Mouse (Mus musculus) intestine, embryonic 16.5 days (tissue): Measurements from ENCODE around the gene Mindy4b-ps. TPM values are rescaled to one million over a fixed set of nuclear protein-coding genes. Genes with fewer than 3 reads are reported as not detected.

Source experiments
- ATAC-seq: fragments of 200-750 bp; cut with Nextera tagmentation; 2 replicates; pipeline ENCODE4 v1.8.0; 2017; ENCODE audit warnings: moderate TSS enrichment, moderate library complexity
- H3K27ac ChIP-seq: fragments of 300-500 bp; sonication (generic); 2 replicates; pipeline ENCODE4 v1.5.1; 2014; ENCODE audit warnings: mild to moderate bottlenecking, low read length
- H3K27me3 ChIP-seq: fragments of 300-500 bp; sonication (generic); replicated peaks from 2 replicates; pipeline ENCODE4 v1.6.1; 2014; ENCODE audit warnings: low read length, control low read depth, mixed read lengths; ENCODE audit not compliant: control insufficient read depth, insufficient read depth
- H3K36me3 ChIP-seq: fragments of 300-500 bp; sonication (generic); 2 replicates; pipeline ENCODE4 v1.6.1; 2014; ENCODE audit warnings: low read length, control low read depth; ENCODE audit not compliant: control insufficient read depth, insufficient read depth
- H3K4me1 ChIP-seq: fragments of 300-500 bp; sonication (generic); 2 replicates; pipeline ENCODE4 v1.6.1; 2014; ENCODE audit warnings: low read length, control low read depth, mixed read lengths; ENCODE audit not compliant: control insufficient read depth, insufficient read depth
- H3K4me2 ChIP-seq: fragments of 300-500 bp; sonication (generic); 2 replicates; pipeline ENCODE4 v1.6.1; 2014; ENCODE audit warnings: low read depth, low read length, control low read depth
- H3K4me3 ChIP-seq: fragments of 300-500 bp; sonication (generic); 2 replicates; pipeline ENCODE4 v1.5.1; 2014; ENCODE audit warnings: mild to moderate bottlenecking, low read length
- H3K9ac ChIP-seq: fragments of 300-500 bp; sonication (generic); 2 replicates; pipeline ENCODE4 v1.6.1; 2014; ENCODE audit warnings: low read depth, low read length
- H3K9me3 ChIP-seq: fragments of 300-500 bp; sonication (generic); 2 replicates; pipeline ENCODE4 v1.6.1; 2016; ENCODE audit warnings: low read length, control low read depth; ENCODE audit not compliant: control insufficient read depth
- whole genome bisulfite sequencing: fragments of 180-500 bp; shearing (Covaris S2); extraction: QIAGEN DNeasy Blood & Tissue Kit; methylation state at CpG from one replicate; pipeline ENCODE4 v1.1.7; 2014; 5-methylcytosine and 5-hydroxymethylcytosine counted together
- polyA plus RNA-seq: library from polyadenylated mRNA; unstranded; fragments of >200 nt; fragmentation: Nextera tagmentation; extraction: Ambion mirVana; gene quantifications from 2 replicates; pipeline ENCODE4 v1.2.1, GENCODE M21; 2015

The Mindy4b-ps gene
- polyA plus RNA-seq, 1 experiment from 2014 or later, result not detected

GRCm38 (mm10) chr3:58798245-58798644 lies 23.9 kb downstream of the Mindy4b-ps start:
- 81% methylated on average over 8 of the region's 8 CpGs for WGBS
- H3K4me3 ChIP-seq, result no peak overlapping the region
- no peak overlapping the region for H3K9ac ChIP-seq
- H3K4me1 ChIP-seq, result no peaks in the 10 kb centered on the region
- H3K27me3 ChIP-seq, result no peaks in the 10 kb centered on the region
- no peaks in the 10 kb centered on the region for H3K36me3 ChIP-seq
- no peak overlapping the region for H3K4me2 ChIP-seq
- H3K9me3 ChIP-seq, result no peaks in the 10 kb centered on the region
- no peak overlapping the region for H3K27ac ChIP-seq
- ATAC-seq, result no peak

GRCm38 (mm10) chr3:58789473-58789872 lies 32.6 kb downstream of the Mindy4b-ps start:
- Histone ChIP-seq H3K27ac (no peak overlapping the region), H3K27me3 (no peaks in the 10 kb centered on the region), H3K4me1 (peaks cover 8% of the 10 kb centered on the region), H3K9ac (no peak overlapping the region), H3K36me3 (no peaks in the 10 kb centered on the region), H3K4me2 (no peak overlapping the region), H3K9me3 (no peaks in the 10 kb centered on the region), H3K4me3 (no peak overlapping the region)
- ATAC-seq, result no peak
- 47% methylated on average over 7 of the region's 7 CpGs for WGBS

GRCm38 (mm10) chr3:58789033-58789432 lies 33.1 kb downstream of the Mindy4b-ps start:
- no peak overlapping the region for H3K9ac ChIP-seq
- 29% methylated on average over 5 of the region's 5 CpGs for WGBS
- H3K4me1 ChIP-seq, result peaks cover 8% of the 10 kb centered on the region
- H3K4me3 ChIP-seq, result no peak overlapping the region
- H3K9me3 ChIP-seq, result no peaks in the 10 kb centered on the region
- no peaks in the 10 kb centered on the region for H3K36me3 ChIP-seq
- no peak for ATAC-seq
- H3K4me2 ChIP-seq, result no peak overlapping the region
- H3K27me3 ChIP-seq, result no peaks in the 10 kb centered on the region
- no peak overlapping the region for H3K27ac ChIP-seq

GRCm38 (mm10) chr3:58786470-58786869 lies 35.6 kb downstream of the Mindy4b-ps start:
- Histone ChIP-seq H3K4me1 (peaks cover 8% of the 10 kb centered on the region), H3K9me3 (no peaks in the 10 kb centered on the region), H3K9ac (no peak overlapping the region), H3K4me2 (no peak overlapping the region), H3K27ac (no peak overlapping the region), H3K4me3 (no peak overlapping the region), H3K27me3 (no peaks in the 10 kb centered on the region), H3K36me3 (no peaks in the 10 kb centered on the region)
- 79% methylated on average over 4 of the region's 4 CpGs for WGBS
- ATAC-seq, result no peak

GRCm38 (mm10) chr3:58785863-58786262 lies 36.2 kb downstream of the Mindy4b-ps start:
- WGBS, result 29% methylated on average over 10 of the region's 10 CpGs
- Histone ChIP-seq H3K4me1 (peaks cover 8% of the 10 kb centered on the region), H3K4me3 (no peak overlapping the region), H3K27ac (no peak overlapping the region), H3K9ac (no peak overlapping the region), H3K27me3 (no peaks in the 10 kb centered on the region), H3K4me2 (no peak overlapping the region), H3K9me3 (no peaks in the 10 kb centered on the region), H3K36me3 (no peaks in the 10 kb centered on the region)
- ATAC-seq, result no peak

- H3K27ac ChIP-seq, result no peak overlapping the region
- no peak overlapping the region for H3K4me2 ChIP-seq
- no peaks in the 10 kb centered on the region for H3K36me3 ChIP-seq
- H3K4me3 ChIP-seq, result no peak overlapping the region
- no peaks in the 10 kb centered on the region for H3K9me3 ChIP-seq
- no peak for ATAC-seq
- peaks cover 6% of the 10 kb centered on the region for H3K4me1 ChIP-seq
- H3K9ac ChIP-seq, result no peak overlapping the region
- WGBS, result 36% methylated on average over 8 of the region's 8 CpGs
- H3K27me3 ChIP-seq, result no peaks in the 10 kb centered on the region
These were observed 37.7 kb downstream of the Mindy4b-ps start for GRCm38 (mm10) chr3:58784219-58785092.

GRCm38 (mm10) chr3:58783602-58784218 lies 38.4 kb downstream of the Mindy4b-ps start:
- H3K27ac ChIP-seq, result no peak overlapping the region
- H3K27me3 ChIP-seq, result no peaks in the 10 kb centered on the region
- ATAC-seq, result 0 out of 2 replicates have a peak, but pooled peaks have one; percentile 26
- H3K9ac ChIP-seq, result no peak overlapping the region
- no peaks in the 10 kb centered on the region for H3K36me3 ChIP-seq
- WGBS, result 56% methylated on average over 8 of the region's 8 CpGs
- H3K4me3 ChIP-seq, result no peak overlapping the region
- no peaks in the 10 kb centered on the region for H3K4me1 ChIP-seq
- H3K9me3 ChIP-seq, result no peaks in the 10 kb centered on the region
- H3K4me2 ChIP-seq, result no peak overlapping the region

GRCm38 (mm10) chr3:58756429-58756828 lies 65.7 kb downstream of the Mindy4b-ps start:
- ATAC-seq, result no peak
- Histone ChIP-seq H3K36me3 (no peaks in the 10 kb centered on the region), H3K4me2 (no peak overlapping the region), H3K27ac (no peak overlapping the region), H3K9me3 (no peaks in the 10 kb centered on the region), H3K4me1 (no peaks in the 10 kb centered on the region), H3K4me3 (no peak overlapping the region), H3K9ac (no peak overlapping the region), H3K27me3 (no peaks in the 10 kb centered on the region)
- WGBS, result 66% methylated on average over 1 of the region's 1 CpGs

- WGBS, result 84% methylated on average over 1 of the region's 1 CpGs
- H3K4me2 ChIP-seq, result no peak overlapping the region
- no peaks in the 10 kb centered on the region for H3K36me3 ChIP-seq
- no peaks in the 10 kb centered on the region for H3K9me3 ChIP-seq
- no peak overlapping the region for H3K9ac ChIP-seq
- no peaks in the 10 kb centered on the region for H3K27me3 ChIP-seq
- no peak for ATAC-seq
- H3K27ac ChIP-seq, result no peak overlapping the region
- H3K4me3 ChIP-seq, result no peak overlapping the region
- no peaks in the 10 kb centered on the region for H3K4me1 ChIP-seq
These were observed 66.3 kb downstream of the Mindy4b-ps start for GRCm38 (mm10) chr3:58755769-58756168.
